Mouse (Mus musculus) macrophage (primary cell): ENCODE results near the gene Gm7879. TPM values are rescaled to one million over a fixed set of nuclear protein-coding genes. Genes with fewer than 3 reads are reported as not detected.
A peak's percentile ranks its signal among the peaks of the same experiment; 100 is the strongest.
"Not testable (repeated sequence)": the region's sequence is repeated elsewhere in the genome, so short reads cannot be mapped to it uniquely, and the experiment has no call there.

ENCODE experiments used
- H3K27ac ChIP-seq: fragments of 350-480 bp; formaldehyde crosslinking; 2 replicates; pipeline ENCODE4 v1.9.0; 2021
- H3K36me3 ChIP-seq: fragments of 350-480 bp; formaldehyde crosslinking; 2 replicates; pipeline ENCODE4 v1.9.0; 2021; ENCODE audit errors: inconsistent target
- H3K4me3 ChIP-seq: fragments of 350-480 bp; formaldehyde crosslinking; 2 replicates; pipeline ENCODE4 v1.9.0; 2021; ENCODE audit errors: inconsistent target
- H3K79me2 ChIP-seq: fragments of 350-480 bp; formaldehyde crosslinking; 2 replicates; pipeline ENCODE4 v1.9.0; 2021; ENCODE audit errors: inconsistent target
- WGBS: methylation state at CpG from one replicate; pipeline ENCODE4 v1.1.7; 2026; ENCODE audit warnings: inconsistent platforms; ENCODE audit not compliant: missing documents; 5-methylcytosine and 5-hydroxymethylcytosine counted together
- polyA plus RNA-seq: library from polyadenylated mRNA; stranded (reverse); fragments of 250-400 nt; gene quantifications from 3 replicates; pipeline ENCODE4 v1.2.4, GENCODE M21; 2018; ENCODE audit warnings: inconsistent platforms
- total RNA-seq, 78 experiments: library from RNA; depleted of rRNA; stranded (reverse); fragments of 250-400 nt; gene quantifications; 1 replicate in 9 of 78; 2 replicates in 24 of 78; 3 replicates in 43 of 78; 4 replicates in 2 of 78; pipeline ENCODE4 v1.2.4; 2018; ENCODE audit warnings: inconsistent platforms in 56 of 78

Gm7879 gene
- total RNA-seq (2018; cell fraction: chromatin; rRNA removed): 1 to 10 TPM in 10 of 26 experiments, not detected in 16; 1.5 to 4.8 (median 3.4) TPM
- under 1 TPM in 2 of 26 experiments, not detected in 24; 0.29 to 0.36 TPM for total RNA-seq (2018; cell fraction: cytosol; rRNA removed)
- 1 to 10 TPM in 6 of 26 experiments, under 1 TPM in 1, not detected in 19; 0.69 to 2.7 (median 1.5) TPM for total RNA-seq (2018; cell fraction: nucleus; rRNA removed)
- polyA plus RNA-seq: not detected in 3 replicates

DNA sequence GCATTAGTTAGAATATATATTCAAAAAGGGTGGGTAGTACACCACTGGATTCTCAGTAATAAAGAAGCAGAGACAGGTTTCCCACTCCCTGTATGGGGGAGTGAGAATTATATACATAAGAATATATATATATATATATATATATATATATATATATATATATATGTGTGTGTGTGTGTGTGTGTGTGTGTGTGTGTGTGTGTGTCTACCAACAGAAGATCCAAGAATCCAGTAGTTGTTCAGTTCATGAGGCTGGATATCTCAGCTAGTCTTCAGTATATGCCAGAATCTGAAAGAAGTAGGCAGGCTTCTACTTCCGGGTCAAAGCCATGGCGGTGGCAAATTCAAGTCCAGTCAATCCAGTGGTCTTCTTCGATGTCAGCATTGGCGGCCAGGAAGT, at the start of gene Gm7879:
Gene Gm7879 (plus strand): TSS at position 301 of the 400 bp plus-strand sequence.
- not testable (repeated sequence) for H3K4me3 ChIP-seq, H3K27ac ChIP-seq, H3K79me2 ChIP-seq, H3K36me3 ChIP-seq
- 94% methylated on average over 2 of the region's 4 CpGs for WGBS

DNA sequence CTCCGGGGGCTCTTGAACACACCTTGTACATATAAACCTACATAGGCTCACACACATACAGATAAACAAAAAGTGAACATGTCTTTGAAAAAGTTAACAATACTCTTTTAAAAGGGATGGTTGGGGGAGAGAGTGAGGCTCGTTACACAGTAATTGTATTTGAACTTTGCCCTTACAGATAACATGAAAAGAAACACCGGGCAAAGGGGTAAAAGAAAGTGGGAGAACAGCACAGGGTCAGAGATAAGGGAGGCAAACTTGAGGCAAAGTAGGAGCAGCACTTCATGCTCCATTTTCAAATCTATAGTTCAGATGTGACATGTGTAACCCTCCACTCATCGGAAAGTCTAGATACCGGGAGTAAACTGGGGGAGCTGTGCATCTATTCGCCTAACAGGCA, 49.3 kb upstream of the Gm7879 start:
- Histone ChIP-seq H3K79me2 (no peaks in the 10 kb centered on the region), H3K4me3 (no peak overlapping the region), H3K27ac (no peak overlapping the region), H3K36me3 (no peaks in the 10 kb centered on the region)
- 95% methylated on average over 6 of the region's 6 CpGs for WGBS

DNA sequence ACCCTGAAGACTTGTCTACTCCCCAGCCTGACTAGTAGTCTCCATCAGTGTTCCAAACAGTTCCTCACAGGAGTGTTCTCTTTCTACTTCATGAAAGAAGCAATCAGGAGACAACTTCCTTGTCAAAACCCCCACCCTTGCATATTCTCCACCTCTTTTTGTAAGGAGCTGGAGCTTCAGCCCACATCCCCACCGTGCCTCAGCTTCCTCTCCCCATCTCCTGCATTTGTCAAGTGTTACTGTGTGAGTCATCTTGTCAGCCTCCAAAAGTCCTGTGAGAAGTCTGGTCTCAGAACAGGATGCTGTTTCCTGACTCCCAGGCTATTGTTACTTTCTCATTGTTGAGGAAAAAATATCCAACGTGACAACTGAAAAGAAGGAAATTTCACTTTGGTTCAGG, 47.6 kb upstream of the Gm7879 start:
- no peak overlapping the region for H3K4me3 ChIP-seq
- no peak overlapping the region for H3K27ac ChIP-seq
- no peaks in the 10 kb centered on the region for H3K36me3 ChIP-seq
- 45% methylated on average over 2 of the region's 2 CpGs for WGBS
- no peaks in the 10 kb centered on the region for H3K79me2 ChIP-seq

DNA sequence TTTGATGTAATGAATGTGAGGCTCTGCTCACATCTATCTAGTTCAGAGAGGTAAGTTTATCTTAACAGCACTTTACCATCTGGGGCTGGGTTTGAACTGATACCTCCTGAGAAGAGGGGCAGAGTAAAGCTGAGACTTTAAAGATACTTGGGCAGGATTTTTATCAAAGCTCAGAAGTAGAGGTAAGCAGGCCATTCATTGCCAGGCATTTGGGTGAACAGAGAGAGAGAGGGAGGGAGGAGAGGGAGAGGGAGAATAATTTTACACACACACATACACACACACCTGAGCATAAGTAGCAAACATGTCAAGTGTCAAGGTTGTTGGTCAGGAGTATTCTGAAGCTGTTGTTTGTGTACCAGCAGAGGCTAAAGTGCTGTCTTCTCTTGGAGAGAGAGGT, 44.7 kb upstream of the Gm7879 start, which contains the start of gene Cd38:
Gene Cd38 (plus strand): TSS at position 301 of the 400 bp plus-strand sequence.
- H3K27ac ChIP-seq: no peak within 1 kb of the TSS
- no peaks in the 10 kb centered on the region for H3K36me3 ChIP-seq
- H3K79me2 ChIP-seq: no peaks in the 10 kb centered on the region
- no peak within 1 kb of the TSS for H3K4me3 ChIP-seq

DNA sequence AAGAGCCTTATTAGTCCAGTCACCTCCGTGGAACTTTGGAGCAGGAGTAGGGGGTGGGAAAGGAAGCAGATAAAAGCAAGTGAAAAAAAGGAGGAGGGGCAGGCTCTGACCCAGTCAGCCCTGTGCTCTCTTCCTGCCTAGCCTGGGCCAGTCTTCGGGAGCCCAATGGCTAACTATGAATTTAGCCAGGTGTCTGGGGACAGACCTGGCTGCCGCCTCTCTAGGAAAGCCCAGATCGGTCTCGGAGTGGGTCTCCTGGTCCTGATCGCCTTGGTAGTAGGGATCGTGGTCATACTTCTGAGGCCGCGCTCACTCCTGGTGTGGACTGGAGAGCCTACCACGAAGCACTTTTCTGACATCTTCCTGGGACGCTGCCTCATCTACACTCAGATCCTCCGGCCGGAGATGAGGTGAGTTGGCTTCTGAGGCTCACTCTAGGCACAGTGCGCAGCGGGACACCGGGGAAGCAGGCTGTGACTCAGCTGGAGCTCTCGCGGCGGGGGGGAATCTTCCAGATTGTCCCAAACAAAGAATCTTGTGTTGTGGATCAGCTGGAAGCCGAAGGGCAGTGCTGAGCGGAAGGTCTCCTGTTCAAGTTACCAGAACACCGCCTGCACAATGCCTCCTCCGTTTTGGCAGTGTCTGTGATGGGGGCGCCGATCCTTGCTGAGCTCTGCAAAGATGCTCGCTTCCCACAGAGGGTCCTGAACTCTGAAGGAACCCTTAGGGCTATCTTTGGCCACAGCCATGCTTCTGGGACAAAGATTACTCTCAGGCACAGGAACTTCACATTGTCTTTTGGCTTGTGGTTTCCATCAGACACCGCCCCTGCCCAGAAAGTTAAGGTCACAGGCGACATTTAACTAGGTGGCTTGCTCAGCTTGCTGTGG, 44.0 kb upstream of the Gm7879 start:
- H3K79me2 ChIP-seq: no peaks in the 10 kb centered on the region
- H3K4me3 ChIP-seq: no peak overlapping the region
- 26% methylated on average over 26 of the region's 28 CpGs for WGBS
- H3K36me3 ChIP-seq: no peaks in the 10 kb centered on the region
- H3K27ac ChIP-seq: no peak overlapping the region

DNA sequence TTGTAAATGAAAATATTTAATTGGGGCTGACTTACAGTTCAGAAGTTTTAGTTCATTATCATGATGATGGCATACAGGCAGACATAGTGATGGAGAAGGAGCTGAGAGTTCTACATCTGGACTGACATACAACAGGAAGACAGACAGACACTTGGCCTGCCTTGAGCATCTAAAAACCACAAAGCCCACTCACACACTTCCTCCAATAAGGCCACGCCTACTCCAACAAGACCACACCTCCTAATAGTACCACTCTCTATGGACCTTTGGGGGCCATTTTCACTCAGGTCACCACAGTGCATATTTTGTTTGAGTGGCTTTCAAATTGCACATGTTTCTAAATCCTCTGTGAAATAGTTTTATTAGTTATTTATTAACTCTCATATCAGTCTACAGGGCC, 41.1 kb upstream of the Gm7879 start:
- H3K4me3 ChIP-seq: no peak overlapping the region
- H3K79me2 ChIP-seq: no peaks in the 10 kb centered on the region
- WGBS: 62% methylated on average over 1 of the region's 1 CpGs

DNA sequence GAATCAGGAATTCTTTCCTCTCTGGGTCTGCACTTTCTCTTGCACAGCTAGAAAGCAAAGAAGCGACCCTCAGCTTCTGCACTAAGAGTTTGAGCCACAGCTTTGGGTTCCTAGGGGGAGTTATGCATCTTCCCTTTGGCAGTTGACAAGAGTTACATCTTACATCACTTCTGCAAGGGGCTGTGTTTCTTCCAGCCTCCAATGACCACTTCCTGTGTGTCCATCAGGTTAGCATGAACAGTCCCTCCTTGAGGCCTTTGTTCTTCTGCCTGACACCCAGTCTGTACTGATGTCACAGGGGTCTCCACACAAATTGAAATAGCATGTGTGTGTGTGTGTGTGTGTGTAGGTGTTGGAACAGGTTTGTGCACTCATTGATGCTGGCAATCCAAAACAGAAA, 40.3 kb upstream of the Gm7879 start:
- no peaks in the 10 kb centered on the region for H3K36me3 ChIP-seq
- no peaks in the 10 kb centered on the region for H3K79me2 ChIP-seq
- H3K4me3 ChIP-seq: no peak overlapping the region
- 72% methylated on average over 1 of the region's 1 CpGs for WGBS
- no peak overlapping the region for H3K27ac ChIP-seq

More for the DNA sequence above, 41.1 kb upstream of the Gm7879 start:
- no peaks in the 10 kb centered on the region for H3K36me3 ChIP-seq
- H3K27ac ChIP-seq: no peak overlapping the region

DNA sequence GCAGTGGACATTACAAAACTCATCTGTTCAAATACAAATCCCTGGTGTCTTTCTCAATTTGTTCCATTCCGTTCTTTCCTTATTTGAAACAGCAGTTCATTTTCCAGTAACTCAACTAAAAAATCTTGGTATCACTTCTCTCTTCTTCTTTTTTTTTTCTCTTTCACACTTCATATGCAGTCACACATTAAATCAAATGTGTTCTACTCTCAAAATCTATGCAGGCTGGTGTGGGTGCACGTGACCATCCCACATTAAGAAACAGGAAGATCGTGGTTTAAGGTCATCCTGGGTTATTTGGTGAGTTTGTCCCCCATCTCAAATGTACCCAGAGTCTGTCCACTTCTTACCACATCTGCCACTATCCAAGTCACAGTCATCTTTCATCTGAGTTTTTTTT, 30.9 kb upstream of the Gm7879 start:
- no peak overlapping the region for H3K4me3 ChIP-seq
- WGBS: 10% methylated on average over 3 of the region's 3 CpGs
- no peaks in the 10 kb centered on the region for H3K79me2 ChIP-seq
- H3K27ac ChIP-seq: peak overlapping the region; percentile 60
- H3K36me3 ChIP-seq: no peaks in the 10 kb centered on the region

DNA sequence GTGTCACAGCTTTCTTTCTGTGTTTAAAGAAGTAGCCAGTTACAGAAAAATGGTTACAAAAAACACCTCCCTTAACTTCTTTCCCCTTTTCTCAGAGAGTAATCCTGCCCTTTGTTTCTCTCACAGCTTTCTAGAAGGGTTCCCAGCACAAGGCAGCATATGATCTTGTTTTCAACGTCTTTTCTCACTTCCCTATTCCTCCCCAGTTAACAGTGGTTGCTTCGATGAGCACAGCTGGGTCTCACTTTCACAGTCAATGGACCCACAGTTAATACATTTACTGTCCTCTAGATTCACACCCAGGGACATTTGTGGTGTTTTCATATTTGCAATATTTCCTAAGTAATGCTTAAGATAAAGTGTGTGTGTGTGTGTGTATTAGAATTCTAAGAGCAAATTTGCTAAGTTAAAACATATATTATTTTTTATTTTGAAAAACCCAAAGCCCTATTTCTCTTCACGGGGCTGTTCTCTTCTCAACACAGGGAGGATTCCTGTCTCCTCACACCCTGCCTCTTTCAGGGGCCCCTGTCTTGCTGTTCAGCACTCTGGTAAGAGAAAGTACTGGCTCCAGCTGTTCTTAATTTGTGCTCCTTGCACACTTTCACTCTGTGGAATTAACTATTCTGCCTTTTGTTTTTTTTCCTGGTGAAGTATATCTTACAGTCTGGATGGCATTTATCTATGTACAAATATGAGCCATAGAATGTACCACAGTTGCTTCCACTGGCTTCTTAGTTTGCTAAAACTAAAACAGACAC, 27.7 kb upstream of the Gm7879 start:
- H3K79me2 ChIP-seq: no peaks in the 10 kb centered on the region
- peak overlapping the region; percentile 59 for H3K27ac ChIP-seq
- no peak overlapping the region for H3K4me3 ChIP-seq
- H3K36me3 ChIP-seq: no peaks in the 10 kb centered on the region
- WGBS: 21% methylated on average over 3 of the region's 3 CpGs

DNA sequence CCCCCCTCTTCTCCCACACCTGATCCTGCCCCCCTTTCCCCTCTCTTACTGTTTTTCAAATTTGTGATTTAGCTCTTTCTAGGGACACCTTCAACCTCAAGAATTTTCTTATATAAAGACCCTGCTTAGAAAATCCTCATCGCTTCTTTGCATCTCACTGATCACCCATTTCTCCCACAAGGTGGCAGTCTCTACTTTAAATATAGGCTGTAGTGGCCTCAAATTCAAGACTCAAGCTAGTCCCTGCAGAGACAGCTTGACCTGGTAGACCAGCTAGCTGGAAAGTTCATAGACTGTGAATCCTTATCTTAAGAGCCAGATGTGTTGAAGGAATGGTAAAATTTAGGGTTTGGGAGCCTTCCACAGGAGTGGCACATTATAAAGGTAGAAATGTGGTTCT, 20.6 kb upstream of the Gm7879 start:
- Histone ChIP-seq H3K4me3 (no peak overlapping the region), H3K79me2 (no peaks in the 10 kb centered on the region), H3K27ac (no peak overlapping the region), H3K36me3 (no peaks in the 10 kb centered on the region)
- WGBS: 7% methylated on average over 1 of the region's 1 CpGs

DNA sequence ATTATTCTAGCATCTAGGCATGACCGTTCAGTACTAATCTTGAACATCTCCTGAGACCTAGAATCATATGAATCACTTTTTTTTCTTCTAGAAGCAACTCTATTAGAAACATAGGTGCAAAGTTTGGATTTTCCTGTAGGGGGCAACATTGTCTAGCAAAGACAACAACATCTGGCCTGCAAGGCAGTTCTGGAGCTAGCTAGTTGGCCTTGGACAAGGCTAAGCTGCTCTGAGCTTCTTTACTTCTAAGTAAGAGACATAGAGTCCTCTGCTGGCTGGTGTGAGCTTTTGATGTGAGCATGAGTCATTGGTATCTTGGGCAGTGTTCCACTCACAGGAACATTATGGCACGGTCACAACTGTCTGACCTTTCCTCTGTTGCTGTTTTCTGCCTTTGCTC, 18.8 kb upstream of the Gm7879 start:
- Histone ChIP-seq H3K4me3 (no peak overlapping the region), H3K79me2 (no peaks in the 10 kb centered on the region), H3K27ac (no peak overlapping the region), H3K36me3 (no peaks in the 10 kb centered on the region)
- 73% methylated on average over 2 of the region's 2 CpGs for WGBS

DNA sequence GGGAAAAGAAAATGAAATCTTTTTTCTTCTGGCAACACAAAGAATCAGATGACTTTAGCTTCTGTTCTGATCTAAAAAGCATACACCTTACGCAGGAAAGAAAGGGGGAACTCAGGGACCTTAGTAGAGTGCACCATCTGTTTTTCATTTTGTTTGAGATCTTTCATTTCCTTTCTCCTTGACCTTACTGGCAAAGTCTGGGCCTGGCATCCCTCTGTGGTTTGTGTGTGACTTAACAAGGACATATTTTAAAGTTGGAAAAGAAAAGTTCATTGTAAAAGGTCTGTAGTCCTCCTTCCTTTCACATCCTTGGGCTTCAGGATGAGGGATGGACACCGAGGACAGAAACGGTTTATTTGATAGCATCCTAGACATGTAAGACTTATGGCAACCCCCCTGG, 17.0 kb upstream of the Gm7879 start:
- 100% methylated on average over 3 of the region's 3 CpGs for WGBS
- H3K4me3 ChIP-seq: no peak overlapping the region
- H3K36me3 ChIP-seq: no peaks in the 10 kb centered on the region
- H3K79me2 ChIP-seq: no peaks in the 10 kb centered on the region
- no peak overlapping the region for H3K27ac ChIP-seq

DNA sequence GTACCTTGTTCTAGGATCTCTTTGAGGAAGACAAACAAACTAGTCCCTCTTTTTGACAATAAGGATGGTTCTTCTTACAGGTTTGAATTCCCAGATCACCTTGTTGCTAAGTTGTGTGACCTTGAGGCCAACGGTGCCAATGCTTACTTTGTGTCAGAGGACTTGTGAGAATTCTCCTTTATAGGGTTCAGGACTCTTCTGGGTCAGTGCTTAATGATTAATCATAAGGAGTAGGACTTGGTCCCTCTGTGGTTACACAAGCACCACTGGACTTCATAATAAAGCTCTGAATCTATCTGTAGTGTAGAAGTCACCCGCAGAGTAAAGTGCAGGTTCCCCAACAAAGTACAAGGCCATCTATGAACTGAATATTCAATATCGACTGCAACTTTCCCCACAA, 8.3 kb upstream of the Gm7879 start:
- no peaks in the 10 kb centered on the region for H3K79me2 ChIP-seq
- H3K27ac ChIP-seq: no peak overlapping the region
- H3K4me3 ChIP-seq: no peak overlapping the region
- H3K36me3 ChIP-seq: no peaks in the 10 kb centered on the region
- WGBS: 89% methylated on average over 3 of the region's 3 CpGs

DNA sequence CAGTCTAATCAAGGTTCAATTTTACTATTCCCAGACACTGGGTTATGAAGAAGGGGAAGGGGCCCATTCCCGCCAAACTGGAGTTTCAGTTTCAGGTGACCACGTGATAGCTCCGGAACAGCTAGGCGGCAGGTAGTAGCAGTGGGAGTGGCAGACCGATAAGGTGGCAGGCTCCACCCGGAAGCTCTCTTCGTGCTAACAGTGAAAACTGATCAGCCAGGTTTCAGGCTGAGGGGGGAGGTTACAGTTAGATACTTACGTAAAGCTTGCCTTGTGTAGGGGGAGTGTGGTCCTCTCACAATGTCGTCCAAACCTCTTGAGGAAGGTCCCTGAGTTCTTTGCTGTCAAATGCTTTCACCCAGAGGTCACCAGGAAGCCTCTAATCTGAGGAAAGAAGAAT, 3.7 kb upstream of the Gm7879 start:
- Histone ChIP-seq H3K79me2 (no peaks in the 10 kb centered on the region), H3K36me3 (no peaks in the 10 kb centered on the region), H3K27ac (no peak overlapping the region), H3K4me3 (no peak overlapping the region)
- WGBS: 89% methylated on average over 9 of the region's 9 CpGs

DNA sequence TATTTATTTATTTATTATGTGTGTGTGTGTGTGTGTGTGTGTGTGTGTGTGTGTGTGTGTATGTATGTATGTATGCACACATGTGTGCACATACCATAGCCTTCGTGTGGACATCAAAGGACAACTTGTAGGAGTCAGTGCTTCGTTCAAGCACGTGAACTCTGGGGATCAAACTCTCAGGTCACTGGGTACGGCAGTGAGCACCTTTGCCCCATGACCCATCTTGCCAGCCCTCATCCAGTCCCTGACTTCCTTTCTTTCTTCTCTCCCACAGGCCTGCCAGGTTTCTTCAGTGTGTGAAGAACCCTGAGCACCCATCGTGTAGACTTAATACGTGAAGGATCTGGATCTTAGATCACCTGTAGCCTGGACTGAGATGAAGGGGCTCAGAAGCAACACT, 2.9 kb upstream of the Gm7879 start:
- Histone ChIP-seq H3K4me3 (no peak overlapping the region), H3K27ac (no peak overlapping the region), H3K79me2 (no peaks in the 10 kb centered on the region), H3K36me3 (no peaks in the 10 kb centered on the region)
- WGBS: 96% methylated on average over 6 of the region's 6 CpGs
